Mouse (Mus musculus) heart, postnatal 25 days (tissue): Measurements from ENCODE around the gene Cd160. TPM values are rescaled to one million over a fixed set of nuclear protein-coding genes. Genes with fewer than 3 reads are reported as not detected.

Source experiments
- DNase-seq: peaks from one replicate; pipeline ENCODE4 v3.0.0; 2022; ENCODE audit warnings: low spot score
- intact Hi-C: fragments of 180-260 bp; cut with DNase I; formaldehyde crosslinking; loops from one replicate; pipeline ENCODE4 v1.15.1; 2025
- total RNA-seq, 2 experiments: library from RNA; stranded (reverse); gene quantifications; 2 replicates each; pipeline ENCODE4 v1.2.3; 2021

Cd160 gene
- total RNA-seq, 2 experiments from 2014 or later, result not detected

- intact Hi-C loops, result no loop called here
Observed at GRCm38 (mm10) chr3:96777120-96777519, 52.0 kb downstream of the Cd160 start.

GRCm38 (mm10) chr3:96772949-96773348, 56.2 kb downstream of the Cd160 start:
- intact Hi-C loops, result no loop called here
- DNase-seq, result no peak

More at GRCm38 (mm10) chr3:96777120-96777519, 52.0 kb downstream of the Cd160 start:
- DNase-seq, result no peak

GRCm38 (mm10) chr3:96769971-96770370, 59.2 kb downstream of the Cd160 start:
- intact Hi-C loops, result no loop called here
- no peak for DNase-seq

- intact Hi-C loops, result loop anchor here (2.0 kb wide), 1 partner anchor 32 kb away; no protein-coding TSS in a partner anchor
- no peak for DNase-seq
Observed at GRCm38 (mm10) chr3:96764528-96764927, 64.6 kb downstream of the Cd160 start.

GRCm38 (mm10) chr3:96759695-96760094, 69.5 kb downstream of the Cd160 start:
- no peak for DNase-seq
- intact Hi-C loops, result no loop called here

GRCm38 (mm10) chr3:96757691-96758090, 71.5 kb downstream of the Cd160 start:
- no peak for DNase-seq
- intact Hi-C loops, result no loop called here

- intact Hi-C loops, result no loop called here
- no peak for DNase-seq
Observed at GRCm38 (mm10) chr3:96755935-96756334, 73.2 kb downstream of the Cd160 start.

Other genes starting within 250 kb of the Cd160 start
- gene Polr3gl, start 235.2 kb downstream of the Cd160 start, total RNA-seq, result 10 to 100 TPM; 25.2 to 25.9 TPM
- 1 to 10 TPM; 1.9 to 2.4 TPM for gene Ankrd34a, start 232.7 kb downstream of the Cd160 start, total RNA-seq
- 10 to 100 TPM; 25.4 to 27.2 TPM for gene Lix1l, start 228.2 kb downstream of the Cd160 start, total RNA-seq
- gene Rbm8a, start 199.4 kb downstream of the Cd160 start, total RNA-seq, result 10 to 100 TPM; 27.9 to 34.1 TPM
- 10 to 100 TPM; 30.2 to 32.6 TPM for gene Pex11b, start 194.0 kb downstream of the Cd160 start, total RNA-seq
- under 1 TPM; 0.14 to 0.16 TPM for gene Gm42957, start 193.9 kb downstream of the Cd160 start, total RNA-seq
- gene Itga10, start 183.8 kb downstream of the Cd160 start, total RNA-seq, result 1 to 10 TPM in 1 of 2 experiments, under 1 TPM in 1; 0.84 to 1.0 TPM
- under 1 TPM; 0.60 to 0.95 TPM for gene Ankrd35, start 159.2 kb downstream of the Cd160 start, total RNA-seq
- 10 to 100 TPM; 14.0 to 17.5 TPM for gene Pias3, start 133.0 kb downstream of the Cd160 start, total RNA-seq
- gene Nudt17, start 120.8 kb downstream of the Cd160 start, total RNA-seq, result 1 to 10 TPM; 2.3 to 3.2 TPM
- 10 to 100 TPM; 23.1 to 25.2 TPM for gene Polr3c, start 101.7 kb downstream of the Cd160 start, total RNA-seq
- 10 to 100 TPM; 22.8 to 23.3 TPM for gene Rnf115, start 101.7 kb downstream of the Cd160 start, total RNA-seq
- not detected for gene Pdzk1, start 67 bp downstream of the Cd160 start, total RNA-seq
- gene Gja5, start 75.3 kb upstream of the Cd160 start, total RNA-seq, result 10 to 100 TPM; 14.4 to 15.3 TPM
- gene Gpr89, start 76.0 kb upstream of the Cd160 start, total RNA-seq, result 10 to 100 TPM; 19.9 to 21.5 TPM
- under 1 TPM in 1 of 2 experiments, not detected in 1; 0.03 TPM for gene Gja8, start 96.7 kb upstream of the Cd160 start, total RNA-seq